ENCODE assay signal across 21 mouse cellular contexts in genomic region chr2:154680337-154680736, GRCm38 (mm10).
"Had no signal": no experiment of that assay in that cellular context is flagged by ENCODE, and none has a peak within 500 bp of the region (broad histone marks: within the 10 kb centered on the region; RNA-seq: fewer than 3 reads in every experiment).

No protein-coding gene starts in this region.

- H3K4me2 ChIP-seq: limb, embryonic 12.5 days; limb, embryonic 15.5 days; liver, embryonic 15.5 days; midbrain, embryonic 12.5 days; midbrain, embryonic 15.5 days; neural tube, embryonic 12.5 days; neural tube, embryonic 15.5 days had no signal

- H3K27ac ChIP-seq: limb, embryonic 12.5 days; limb, embryonic 15.5 days; liver, embryonic 15.5 days; midbrain, embryonic 12.5 days; midbrain, embryonic 15.5 days; neural tube, embryonic 12.5 days; neural tube, embryonic 15.5 days; stomach, postnatal 0 days had no signal

- H3K9me3 ChIP-seq: limb, embryonic 12.5 days; limb, embryonic 15.5 days; liver, embryonic 15.5 days; midbrain, embryonic 12.5 days; midbrain, embryonic 15.5 days; neural tube, embryonic 12.5 days; neural tube, embryonic 15.5 days had no signal

- H3K36me3 ChIP-seq: midbrain, embryonic 12.5 days; midbrain, embryonic 15.5 days; neural tube, embryonic 12.5 days; neural tube, embryonic 15.5 days had no signal

- ATAC-seq: intestine, postnatal 0 days; midbrain, embryonic 15.5 days had no signal

- H3K27me3 ChIP-seq: limb, embryonic 12.5 days; limb, embryonic 15.5 days; liver, embryonic 15.5 days; midbrain, embryonic 12.5 days; midbrain, embryonic 15.5 days; neural tube, embryonic 12.5 days; neural tube, embryonic 15.5 days had no signal

- H3K4me3 ChIP-seq: limb, embryonic 12.5 days; limb, embryonic 15.5 days; liver, embryonic 15.5 days; midbrain, embryonic 12.5 days; midbrain, embryonic 15.5 days; neural tube, embryonic 12.5 days; neural tube, embryonic 15.5 days had no signal

- DNase-seq: kidney, adult 2 months; kidney, postnatal 10 days; left cerebral cortex, postnatal 4 days; lung, adult 18-20 months; lung, postnatal 14 days; lung, postnatal 4 days; right cerebral cortex, adult 18-20 months; right cerebral cortex, postnatal 14 days; right cerebral cortex, postnatal 4 days; thymus, adult 2 months; thymus, postnatal 14 days; thymus, postnatal 4 days had no signal

- H3K9ac ChIP-seq: limb, embryonic 12.5 days; limb, embryonic 15.5 days; liver, embryonic 15.5 days; midbrain, embryonic 15.5 days; neural tube, embryonic 12.5 days; neural tube, embryonic 15.5 days had no signal
